Mouse (Mus musculus): ENCODE results near the gene Osbpl7.

DNA sequence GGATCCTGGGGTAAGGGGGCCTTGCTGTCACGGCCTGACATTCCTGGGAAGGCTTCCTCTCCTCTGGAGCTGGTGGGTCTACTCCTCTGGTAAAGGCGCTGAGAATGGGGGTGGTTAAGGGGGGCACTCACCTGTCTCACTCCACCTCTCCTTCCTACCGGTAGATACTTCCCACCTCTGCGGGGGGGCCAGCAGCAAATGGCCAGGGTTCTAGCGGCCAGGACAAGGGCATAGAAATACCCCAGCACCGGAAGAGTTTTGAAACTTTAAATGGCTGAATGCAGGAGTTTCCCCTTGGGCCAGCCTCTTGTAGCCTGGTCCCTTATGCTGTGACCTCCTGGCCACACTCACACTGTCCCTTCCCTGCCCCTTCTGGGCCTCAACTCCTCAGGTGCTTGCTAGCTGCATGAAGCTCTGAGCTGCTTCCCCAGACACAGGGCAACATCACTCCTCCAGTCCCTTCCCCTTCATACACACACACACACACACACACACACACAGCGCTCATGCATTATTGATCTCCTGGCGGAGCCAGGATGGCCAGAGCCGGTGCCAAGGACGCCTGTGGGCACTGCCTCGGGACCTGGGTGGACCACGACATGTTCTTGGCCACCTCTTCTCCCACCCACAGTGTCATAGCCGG lies 637 bp downstream of the Osbpl7 start:
- TF ChIP-seq CTCF (IDR thresholded peaks at IDR 0.05; ENCODE audit: control insufficient read depth, insufficient read depth, insufficient read length) (no peak), FOSL1 (IDR thresholded peaks at IDR 0.05; ENCODE audit: insufficient read depth, low read length, poor library complexity, severe bottlenecking) (no peak), CEBPB (IDR thresholded peaks at IDR 0.05; ENCODE audit: low read depth) (no peak), USF1 (IDR thresholded peaks at IDR 0.05; ENCODE audit: low read depth) (no peak), MAX (IDR thresholded peaks at IDR 0.05) (no peak), MYOG (IDR thresholded peaks at IDR 0.05; ENCODE audit: control insufficient read depth, extremely low read depth, insufficient read length) (no peak), MYOD1 (IDR thresholded peaks at IDR 0.05; ENCODE audit: control insufficient read depth, insufficient read length, low read depth) (no peak)
